Mouse (Mus musculus) liver, embryonic 14.5 days (tissue): ENCODE measurements at regions not wholly inside any gene's neighbourhood (a gene's known extent, or its start where the extent isn't known, plus 50 kb on each side); places are given as distances from the start of the nearest gene placed in this dataset.

ENCODE experiments used
- ATAC-seq: fragments of 200-750 bp; cut with Nextera tagmentation; 2 replicates; pipeline ENCODE4 v1.8.0; 2017; ENCODE audit warnings: moderate number of reproducible peaks, mild to moderate bottlenecking, moderate library complexity; ENCODE audit not compliant: insufficient read depth
- DNase-seq, 3 experiments: peaks; one replicate each; pipeline ENCODE4 v3.0.0-alpha.2; 2012 to 2013; ENCODE audit warnings: low read depth in 3 of 3, low spot score in 3 of 3
- H3K27ac ChIP-seq: fragments of 300-500 bp; sonication (generic); 2 replicates; pipeline ENCODE4 v1.5.1; 2014; ENCODE audit warnings: moderate library complexity, mild to moderate bottlenecking, control low read depth, inconsistent platforms
- H3K27me3 ChIP-seq: fragments of 300-500 bp; sonication (generic); 2 replicates; pipeline ENCODE4 v1.6.1; 2014; ENCODE audit warnings: mild to moderate bottlenecking, low read length, moderate library complexity; ENCODE audit not compliant: control insufficient read depth, insufficient read depth
- H3K36me3 ChIP-seq: fragments of 300-500 bp; sonication (generic); replicated peaks from 2 replicates; pipeline ENCODE4 v1.6.1; 2014; ENCODE audit warnings: low read depth; ENCODE audit not compliant: control insufficient read depth, insufficient read depth
- H3K4me1 ChIP-seq, 2 experiments: fragments of 200-500 bp in 1 of 2; fragments of 300-500 bp in 1 of 2; sonication (generic) in 1 of 2; replicated peaks; 2 replicates each; pipeline ENCODE4 v1.6.1; 2012 to 2014; ENCODE audit warnings: antibody characterized with exemption in 1 of 2, inconsistent platforms in 1 of 2, low read length in 1 of 2; ENCODE audit not compliant: control insufficient read depth in 2 of 2, insufficient read depth in 2 of 2
- H3K4me2 ChIP-seq: fragments of 300-500 bp; sonication (generic); 2 replicates; pipeline ENCODE4 v1.6.1; 2014; ENCODE audit warnings: low read depth, mild to moderate bottlenecking, control low read depth, moderate library complexity
- H3K4me3 ChIP-seq, 2 experiments: fragments of 200-500 bp in 1 of 2; fragments of 300-500 bp in 1 of 2; sonication (generic) in 1 of 2; 2 replicates each; pipeline ENCODE4 v1.5.1; 2012 to 2014; ENCODE audit warnings: low read depth in 2 of 2, low read length in 2 of 2, mild to moderate bottlenecking in 2 of 2, control low read depth in 1 of 2, inconsistent platforms in 1 of 2, moderate library complexity in 1 of 2; ENCODE audit not compliant: insufficient read depth in 1 of 2
- H3K9ac ChIP-seq: fragments of 300-500 bp; sonication (generic); replicated peaks from 2 replicates; pipeline ENCODE4 v1.6.1; 2014; ENCODE audit warnings: mild to moderate bottlenecking, control low read depth, moderate library complexity
- H3K9me3 ChIP-seq: fragments of 300-500 bp; sonication (generic); 2 replicates; pipeline ENCODE4 v1.6.1; 2016; ENCODE audit warnings: low read length, mixed read lengths; ENCODE audit not compliant: control insufficient read depth
- CTCF ChIP-seq: IDR thresholded peaks from 2 replicates; pipeline ENCODE4 v1.5.1; 2016; ENCODE audit warnings: antibody characterized with exemption, low read depth, control low read depth
- EP300 ChIP-seq: IDR thresholded peaks from 2 replicates; pipeline ENCODE4 v1.6.1; 2016; ENCODE audit warnings: antibody characterized with exemption, low read depth
- WGBS: fragments of 180-500 bp; shearing (Covaris S2); extraction: QIAGEN DNeasy Blood & Tissue Kit; methylation state at CpG from one replicate; pipeline ENCODE4 v1.1.7; 2014; ENCODE audit not compliant: insufficient replicate concordance; 5-methylcytosine and 5-hydroxymethylcytosine counted together

- Histone ChIP-seq H3K4me1 (no peaks in the 10 kb centered on the region), H3K4me2 (no peak overlapping the region), H3K4me3 (no peak overlapping the region), H3K36me3 (no peaks in the 10 kb centered on the region), H3K27me3 (no peaks in the 10 kb centered on the region), H3K27ac (no peak overlapping the region), H3K9ac (no peak overlapping the region), H3K9me3 (no peaks in the 10 kb centered on the region)
- ATAC-seq (no peak), DNase-seq (no peak)
- no peak for TF ChIP-seq CTCF
- no peak for TF ChIP-seq EP300
- WGBS, result 62% methylated on average over 3 of the region's 3 CpGs
These were observed 567.2 kb downstream of the Slc4a3 start for GRCm38 (mm10) chr1:76113281-76113680.

GRCm38 (mm10) chr1:76120840-76121239 lies 574.8 kb downstream of the Slc4a3 start:
- H3K27me3 ChIP-seq, result no peaks in the 10 kb centered on the region
- ATAC-seq (no peak), DNase-seq (no peak)
- H3K27ac ChIP-seq, result no peak overlapping the region
- no peaks in the 10 kb centered on the region for H3K9me3 ChIP-seq
- no peaks in the 10 kb centered on the region for H3K4me1 ChIP-seq
- TF ChIP-seq CTCF (no peak), EP300 (no peak)
- H3K9ac ChIP-seq, result no peak overlapping the region
- H3K36me3 ChIP-seq, result no peaks in the 10 kb centered on the region
- H3K4me2 ChIP-seq, result no peak overlapping the region
- WGBS, result 60% methylated on average over 4 of the region's 4 CpGs
- no peak overlapping the region for H3K4me3 ChIP-seq

- H3K9me3 ChIP-seq, result no peaks in the 10 kb centered on the region
- H3K4me3 ChIP-seq, result no peak overlapping the region
- H3K36me3 ChIP-seq, result no peaks in the 10 kb centered on the region
- ATAC-seq (no peak), DNase-seq (no peak)
- H3K4me2 ChIP-seq, result no peak overlapping the region
- TF ChIP-seq CTCF (no peak), EP300 (no peak)
- H3K9ac ChIP-seq, result no peak overlapping the region
- H3K4me1 ChIP-seq, result no peaks in the 10 kb centered on the region
- WGBS, result 47% methylated on average over 4 of the region's 4 CpGs
- no peaks in the 10 kb centered on the region for H3K27me3 ChIP-seq
- H3K27ac ChIP-seq, result no peak overlapping the region
These were observed 584.3 kb downstream of the Slc4a3 start for GRCm38 (mm10) chr1:76130353-76130752.

- Histone ChIP-seq H3K9ac (no peak overlapping the region), H3K4me1 (no peaks in the 10 kb centered on the region)
These were observed 590.7 kb downstream of the Slc4a3 start for GRCm38 (mm10) chr1:76136810-76137209.

GRCm38 (mm10) chr1:76137701-76138100 lies 591.6 kb downstream of the Slc4a3 start:
- H3K4me1 ChIP-seq, result no peaks in the 10 kb centered on the region
- no peak overlapping the region for H3K4me3 ChIP-seq
- 61% methylated on average over 6 of the region's 6 CpGs for WGBS
- no peaks in the 10 kb centered on the region for H3K9me3 ChIP-seq
- no peak for ATAC-seq
- no peak overlapping the region for H3K9ac ChIP-seq
- no peak overlapping the region for H3K27ac ChIP-seq
- H3K36me3 ChIP-seq, result no peaks in the 10 kb centered on the region
- no peak for DNase-seq
- H3K4me2 ChIP-seq, result no peak overlapping the region
- H3K27me3 ChIP-seq, result no peaks in the 10 kb centered on the region
- TF ChIP-seq EP300, result no peak

More at GRCm38 (mm10) chr1:76136810-76137209, 590.7 kb downstream of the Slc4a3 start:
- no peak overlapping the region for H3K27ac ChIP-seq
- TF ChIP-seq EP300 (no peak), CTCF (no peak)
- no peaks in the 10 kb centered on the region for H3K9me3 ChIP-seq
- no peaks in the 10 kb centered on the region for H3K27me3 ChIP-seq
- WGBS, result 61% methylated on average over 1 of the region's 1 CpGs
- no peak for ATAC-seq
- no peak for DNase-seq
- no peak overlapping the region for H3K4me3 ChIP-seq
- H3K4me2 ChIP-seq, result no peak overlapping the region
- H3K36me3 ChIP-seq, result no peaks in the 10 kb centered on the region
